Mouse (Mus musculus) cortical plate, adult 2 months (tissue): ENCODE measurements at regions not wholly inside any gene's neighbourhood (a gene's known extent, or its start where the extent isn't known, plus 50 kb on each side); places are given as distances from the start of the nearest gene placed in this dataset.

Experiments used
- H3K27ac ChIP-seq: fragments of 200-500 bp; 2 replicates; pipeline ENCODE4 v1.5.1; 2012; ENCODE audit warnings: low read length, control low read depth, inconsistent platforms; ENCODE audit not compliant: insufficient read depth
- H3K4me1 ChIP-seq: fragments of 200-500 bp; 2 replicates; pipeline ENCODE4 v1.6.1; 2011; ENCODE audit warnings: low read length; ENCODE audit not compliant: control insufficient read depth, insufficient read depth
- H3K4me3 ChIP-seq: fragments of 200-500 bp; 2 replicates; pipeline ENCODE4 v1.5.1; 2011; ENCODE audit warnings: mild to moderate bottlenecking, low read length, control low read depth; ENCODE audit not compliant: insufficient read depth
- CTCF ChIP-seq: fragments of 200-500 bp; IDR thresholded peaks from 2 replicates; pipeline ENCODE4 v1.5.1; 2011; ENCODE audit warnings: mild to moderate bottlenecking, control low read depth, low read length; ENCODE audit not compliant: insufficient read depth; ENCODE audit errors: extremely low read depth
- POLR2A ChIP-seq: fragments of 200-500 bp; IDR thresholded peaks from 2 replicates; pipeline ENCODE4 v1.6.1; 2011; ENCODE audit warnings: mild to moderate bottlenecking, low read length, control low read depth; ENCODE audit not compliant: insufficient read depth; ENCODE audit errors: extremely low read depth

- Histone ChIP-seq H3K4me1 (no peaks in the 10 kb centered on the region), H3K4me3 (no peak overlapping the region), H3K27ac (no peak overlapping the region)
- TF ChIP-seq CTCF (no peak), POLR2A (no peak)
These were observed 204.9 kb downstream of the 1500009L16Rik start for GRCm38 (mm10) chr10:83927554-83927953.

GRCm38 (mm10) chr10:83931758-83932157 is 209.1 kb downstream of the 1500009L16Rik start:
- Histone ChIP-seq H3K27ac (no peak overlapping the region), H3K4me3 (no peak overlapping the region), H3K4me1 (no peaks in the 10 kb centered on the region)
- no peak for TF ChIP-seq POLR2A

GRCm38 (mm10) chr10:83933201-83933600 is 210.5 kb downstream of the 1500009L16Rik start:
- Histone ChIP-seq H3K27ac (no peak overlapping the region), H3K4me3 (no peak overlapping the region), H3K4me1 (no peaks in the 10 kb centered on the region)
- TF ChIP-seq POLR2A (no peak), CTCF (no peak)

GRCm38 (mm10) chr10:83934498-83934897 is 211.8 kb downstream of the 1500009L16Rik start:
- no peak overlapping the region for H3K27ac ChIP-seq
- no peaks in the 10 kb centered on the region for H3K4me1 ChIP-seq
- no peak for TF ChIP-seq POLR2A
- TF ChIP-seq CTCF, result no peak
- H3K4me3 ChIP-seq, result no peak overlapping the region

- H3K4me3 ChIP-seq, result no peak overlapping the region
- TF ChIP-seq CTCF, result no peak
- no peak for TF ChIP-seq POLR2A
- H3K4me1 ChIP-seq, result no peaks in the 10 kb centered on the region
- no peak overlapping the region for H3K27ac ChIP-seq
These were observed 214.5 kb downstream of the 1500009L16Rik start for GRCm38 (mm10) chr10:83937168-83937567.

- H3K4me3 ChIP-seq, result no peak overlapping the region
- no peak overlapping the region for H3K27ac ChIP-seq
- no peaks in the 10 kb centered on the region for H3K4me1 ChIP-seq
- no peak for TF ChIP-seq POLR2A
- no peak for TF ChIP-seq CTCF
These were observed 219.4 kb downstream of the 1500009L16Rik start for GRCm38 (mm10) chr10:83942101-83942500.

- no peaks in the 10 kb centered on the region for H3K4me1 ChIP-seq
These were observed 221.5 kb downstream of the 1500009L16Rik start for GRCm38 (mm10) chr10:83944158-83944557.

GRCm38 (mm10) chr10:83944897-83945296 is 222.2 kb downstream of the 1500009L16Rik start:
- Histone ChIP-seq H3K27ac (no peak overlapping the region), H3K4me1 (no peaks in the 10 kb centered on the region), H3K4me3 (no peak overlapping the region)
- no peak for TF ChIP-seq CTCF
- TF ChIP-seq POLR2A, result no peak

More at GRCm38 (mm10) chr10:83944158-83944557, 221.5 kb downstream of the 1500009L16Rik start:
- TF ChIP-seq CTCF (no peak), POLR2A (no peak)
- Histone ChIP-seq H3K4me3 (no peak overlapping the region), H3K27ac (no peak overlapping the region)

GRCm38 (mm10) chr10:83945503-83945902 is 222.8 kb downstream of the 1500009L16Rik start:
- no peak overlapping the region for H3K27ac ChIP-seq
- TF ChIP-seq POLR2A, result no peak
- no peak for TF ChIP-seq CTCF
- H3K4me3 ChIP-seq, result no peak overlapping the region
- H3K4me1 ChIP-seq, result no peaks in the 10 kb centered on the region

- Histone ChIP-seq H3K4me3 (no peak overlapping the region), H3K4me1 (no peaks in the 10 kb centered on the region), H3K27ac (no peak overlapping the region)
- TF ChIP-seq CTCF, result no peak
- TF ChIP-seq POLR2A, result no peak
These were observed 223.8 kb downstream of the 1500009L16Rik start for GRCm38 (mm10) chr10:83946186-83947176.
